Mouse (Mus musculus) frontal cortex, postnatal 25 days (tissue): Measurements from ENCODE around the gene Vmn2r96.
"Not testable (repeated sequence)": the region's sequence is repeated elsewhere in the genome, so short reads cannot be mapped to it uniquely, and the experiment has no call there.

Experiments
- DNase-seq, 2 experiments: peaks; one replicate each; pipeline ENCODE4 v3.0.0; 2022; ENCODE audit warnings: low spot score in 2 of 2

The Vmn2r96 gene

GRCm38 (mm10) chr17:18572851-18573250, at the start of gene Vmn2r96:
Vmn2r96 (plus strand) TSS chr17:18573151.
- not testable (repeated sequence) for DNase-seq

GRCm38 (mm10) chr17:18523371-18523770, 49.6 kb upstream of the Vmn2r96 start:
- no peak for DNase-seq

GRCm38 (mm10) chr17:18523991-18524390, 49.0 kb upstream of the Vmn2r96 start:
- no peak for DNase-seq

GRCm38 (mm10) chr17:18558212-18559158, 14.5 kb upstream of the Vmn2r96 start:
- DNase-seq, result not testable (repeated sequence)

- not testable (repeated sequence) for DNase-seq
These were observed 6.8 kb upstream of the Vmn2r96 start for GRCm38 (mm10) chr17:18566186-18566585.

- not testable (repeated sequence) for DNase-seq
These were observed 42.2 kb downstream of the Vmn2r96 start for GRCm38 (mm10) chr17:18615151-18615550.

GRCm38 (mm10) chr17:18626532-18626931, 53.6 kb downstream of the Vmn2r96 start:
- DNase-seq, result no peak
